17 mouse cellular contexts compared by ENCODE assay signal in the genomic region with DNA sequence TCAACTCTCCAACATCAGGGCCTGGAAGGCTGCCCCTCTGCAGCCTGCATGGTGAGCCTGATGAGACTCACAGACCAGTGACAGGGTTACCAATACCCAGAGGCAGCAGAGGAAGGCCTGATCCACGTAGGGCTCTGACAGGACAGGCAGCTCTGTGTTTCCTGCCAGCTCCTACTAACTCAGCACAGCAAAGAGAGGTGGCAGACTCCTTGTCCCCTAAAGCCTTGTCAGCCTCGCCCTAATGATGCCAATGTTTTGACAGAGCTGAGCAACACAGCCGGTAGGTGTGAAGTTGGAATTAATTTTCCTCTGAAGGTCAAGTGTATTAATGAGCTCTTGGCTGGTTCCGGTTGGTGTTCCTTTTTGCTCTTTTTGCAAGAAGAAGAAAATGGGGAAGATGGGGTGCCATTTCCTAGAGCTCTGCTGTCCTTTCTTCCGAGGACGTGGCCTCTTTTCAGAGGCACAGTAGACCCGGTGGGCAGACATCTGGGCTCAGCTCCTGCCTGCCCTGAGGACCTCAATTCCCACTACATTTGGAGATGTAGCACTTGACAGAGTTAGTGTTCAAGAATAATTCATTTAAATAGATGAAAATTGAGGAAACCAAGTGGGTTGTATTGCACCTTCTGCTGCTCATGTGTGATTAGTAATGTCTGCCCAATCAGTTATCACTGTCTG.
"Had no signal": no experiment of that assay in that cellular context is flagged by ENCODE, and none has a peak within 500 bp of the region (broad histone marks: within the 10 kb centered on the region; RNA-seq: fewer than 3 reads in every experiment).

No protein-coding gene starts in this region.

- H3K4me3 ChIP-seq: midbrain, embryonic 10.5 days; midbrain, embryonic 12.5 days; myocyte; neural tube, embryonic 13.5 days; neural tube, embryonic 15.5 days had no signal

- ATAC-seq: midbrain, embryonic 16.5 days had no signal

- H3K9me3 ChIP-seq: midbrain, embryonic 10.5 days; midbrain, embryonic 12.5 days; neural tube, embryonic 13.5 days; neural tube, embryonic 15.5 days had no signal

- DNase-seq: lung, adult 18-20 months; lung, embryonic 14.5 days; lung, postnatal 10 days; lung, postnatal 4 days; right cerebral cortex, adult 18-20 months; right cerebral cortex, postnatal 25 days; right cerebral cortex, postnatal 4 days; spleen, adult 18-20 months; thymus, adult 18-20 months; thymus, postnatal 14 days; thymus, postnatal 36 days had no signal

- H3K4me2 ChIP-seq: lung, embryonic 14.5 days; midbrain, embryonic 12.5 days; neural tube, embryonic 13.5 days; neural tube, embryonic 15.5 days had no signal

- H3K27me3 ChIP-seq: midbrain, embryonic 12.5 days; neural tube, embryonic 13.5 days; neural tube, embryonic 15.5 days had no signal

- H3K27ac ChIP-seq: midbrain, embryonic 10.5 days; midbrain, embryonic 12.5 days; neural tube, embryonic 13.5 days; neural tube, embryonic 15.5 days had no signal

- H3K9ac ChIP-seq: lung, embryonic 14.5 days; midbrain, embryonic 12.5 days; neural tube, embryonic 13.5 days; neural tube, embryonic 15.5 days had no signal

- H3K36me3 ChIP-seq: midbrain, embryonic 10.5 days; midbrain, embryonic 12.5 days; neural tube, embryonic 13.5 days; neural tube, embryonic 15.5 days had no signal

- H3K4me1 ChIP-seq: midbrain, embryonic 10.5 days; midbrain, embryonic 12.5 days; neural tube, embryonic 13.5 days; neural tube, embryonic 15.5 days had no signal
